Mouse (Mus musculus): ENCODE measurements around the gene Skap2. TPM values are rescaled to one million over a fixed set of nuclear protein-coding genes. Genes with fewer than 3 reads are reported as not detected.

The Skap2 gene
- total RNA-seq, 2 experiments from 2014 or later, result 9.5 to 11.8 TPM

GRCm38 (mm10) chr6:52005616-52005962, 6.8 kb downstream of the Skap2 start:
- DNase-seq, result no peak

- no peak for DNase-seq
Observed at GRCm38 (mm10) chr6:52004995-52005394, 7.4 kb downstream of the Skap2 start.

- peak; percentile 40 for DNase-seq
Observed at GRCm38 (mm10) chr6:52002676-52003075, 9.7 kb downstream of the Skap2 start.

- no peak for DNase-seq
Observed at GRCm38 (mm10) chr6:51999157-51999478, 13.2 kb downstream of the Skap2 start.

- DNase-seq, result peak; percentile 25
Observed at GRCm38 (mm10) chr6:51998409-51999156, 13.8 kb downstream of the Skap2 start.

- DNase-seq, result no peak
Observed at GRCm38 (mm10) chr6:51987999-51988398, 24.4 kb downstream of the Skap2 start.

GRCm38 (mm10) chr6:51977638-51978037, 34.7 kb downstream of the Skap2 start:
- DNase-seq, result no peak

- DNase-seq, result no peak
Observed at GRCm38 (mm10) chr6:51975751-51976150, 36.6 kb downstream of the Skap2 start.

GRCm38 (mm10) chr6:51958992-51959391, 53.4 kb downstream of the Skap2 start:
- peak; percentile 4 for DNase-seq

GRCm38 (mm10) chr6:51956048-51956792, 56.1 kb downstream of the Skap2 start:
- DNase-seq, result no peak

- DNase-seq, result no peak
Observed at GRCm38 (mm10) chr6:51947661-51948060, 64.7 kb downstream of the Skap2 start.

GRCm38 (mm10) chr6:51944916-51945315, 67.4 kb downstream of the Skap2 start:
- no peak for DNase-seq

GRCm38 (mm10) chr6:51933998-51934397, 78.4 kb downstream of the Skap2 start:
- no peak for DNase-seq

GRCm38 (mm10) chr6:51933034-51933611, 79.2 kb downstream of the Skap2 start:
- no peak for DNase-seq

GRCm38 (mm10) chr6:51927101-51927500, 85.2 kb downstream of the Skap2 start:
- DNase-seq, result no peak

- DNase-seq, result no peak
Observed at GRCm38 (mm10) chr6:51921831-51922230, 90.5 kb downstream of the Skap2 start.

- no peak for DNase-seq
Observed at GRCm38 (mm10) chr6:51908495-51908894, 103.9 kb downstream of the Skap2 start.

GRCm38 (mm10) chr6:51905659-51906058, 106.7 kb downstream of the Skap2 start:
- peak; percentile 23 for DNase-seq

- no peak for DNase-seq
Observed at GRCm38 (mm10) chr6:51901544-51901943, 110.8 kb downstream of the Skap2 start.

- DNase-seq, result no peak
Observed at GRCm38 (mm10) chr6:51898318-51898994, 113.9 kb downstream of the Skap2 start.

GRCm38 (mm10) chr6:51895753-51896152, 116.6 kb downstream of the Skap2 start:
- DNase-seq, result no peak

GRCm38 (mm10) chr6:51894717-51895116, 117.6 kb downstream of the Skap2 start:
- no peak for DNase-seq

GRCm38 (mm10) chr6:51890356-51890755, 122.0 kb downstream of the Skap2 start:
- DNase-seq, result no peak

Measured in heart, postnatal 4 days (tissue).